Mouse (Mus musculus): ENCODE data around the gene Dusp27. TPM values are rescaled to one million over a fixed set of nuclear protein-coding genes. Genes with fewer than 3 reads are reported as not detected.

Gene Dusp27
- polyA plus RNA-seq, 1 experiment from 2014 or later = 6.4 TPM

GRCm38 (mm10) chr1:166056098-166056756 lies 71.5 kb downstream of the Dusp27 start:
- H3K27me3 ChIP-seq = peaks cover 22% of the 10 kb centered on the region
- H3K4me3 ChIP-seq (replicated peaks) = no peak overlapping the region
- H3K27ac ChIP-seq (replicated peaks) = no peak overlapping the region
- no peaks in the 10 kb centered on the region; the same call in 1 of the 2 replicates for H3K4me1 ChIP-seq
- no peak overlapping the region for H3K9ac ChIP-seq
- no peak overlapping the region for H3K4me2 ChIP-seq (replicated peaks)
- H3K9me3 ChIP-seq (replicated peaks) = no peaks in the 10 kb centered on the region
- H3K36me3 ChIP-seq = no peaks in the 10 kb centered on the region
- no peak for ATAC-seq (ENCODE audit: insufficient number of reproducible peaks, low FRiP score, low TSS enrichment, low read depth)
- WGBS = 24% methylated on average over 9 of the region's 9 CpGs

GRCm38 (mm10) chr1:166053285-166053955 lies 74.3 kb downstream of the Dusp27 start:
- Histone ChIP-seq H3K36me3 (no peaks in the 10 kb centered on the region), H3K4me1 (peaks cover 9% of the 10 kb centered on the region), H3K27ac (replicated peaks) (no peak overlapping the region), H3K27me3 (peaks cover 20% of the 10 kb centered on the region), H3K4me3 (replicated peaks) (no peak overlapping the region), H3K9ac (no peak overlapping the region), H3K9me3 (replicated peaks) (no peaks in the 10 kb centered on the region), H3K4me2 (replicated peaks) (no peak overlapping the region)
- ATAC-seq (ENCODE audit: insufficient number of reproducible peaks, low FRiP score, low TSS enrichment, low read depth) = no peak
- 46% methylated on average over 10 of the region's 10 CpGs for WGBS

- Histone ChIP-seq H3K4me2 (replicated peaks) (peak overlapping the region; percentile 75), H3K9ac (no peak overlapping the region), H3K36me3 (no peaks in the 10 kb centered on the region), H3K27ac (replicated peaks) (no peak overlapping the region), H3K4me3 (replicated peaks) (peak overlapping the region; percentile 41), H3K4me1 (peaks cover 35% of the 10 kb centered on the region), H3K27me3 (peaks cover 16% of the 10 kb centered on the region; the same call in 1 of the 2 replicates), H3K9me3 (replicated peaks) (no peaks in the 10 kb centered on the region)
- 14% methylated on average over 11 of the region's 11 CpGs for WGBS
- ATAC-seq (ENCODE audit: insufficient number of reproducible peaks, low FRiP score, low TSS enrichment, low read depth) = no peak
Observed at GRCm38 (mm10) chr1:166049046-166049827, 78.5 kb downstream of the Dusp27 start.

- no peak for ATAC-seq (ENCODE audit: insufficient number of reproducible peaks, low FRiP score, low TSS enrichment, low read depth)
- peak overlapping the region; percentile 75 for H3K4me2 ChIP-seq (replicated peaks)
- H3K4me3 ChIP-seq (replicated peaks) = peak overlapping the region; percentile 41
- H3K9ac ChIP-seq = no peak overlapping the region; the same call in 1 of the 2 replicates
- no peak overlapping the region for H3K27ac ChIP-seq (replicated peaks)
- H3K36me3 ChIP-seq = no peaks in the 10 kb centered on the region
- H3K4me1 ChIP-seq = peaks cover 35% of the 10 kb centered on the region
- H3K9me3 ChIP-seq (replicated peaks) = no peaks in the 10 kb centered on the region
- peaks cover 16% of the 10 kb centered on the region; the same call in 1 of the 2 replicates for H3K27me3 ChIP-seq
- WGBS = under 1% methylated on average over 23 of the region's 23 CpGs
Observed at GRCm38 (mm10) chr1:166048230-166048911, 79.4 kb downstream of the Dusp27 start.

Other genes starting within 250 kb of the Dusp27 start
- 10.7 and 11.3 TPM in 2 replicates for gene Pou2f1, start 125.2 kb downstream of the Dusp27 start, polyA plus RNA-seq (2015; fragmentation: Nextera tagmentation; extraction: Ambion mirVana)
- 0.18 and 0.40 TPM in 2 replicates for gene Gpa33, start 2.3 kb upstream of the Dusp27 start, polyA plus RNA-seq (2015; fragmentation: Nextera tagmentation; extraction: Ambion mirVana)
- gene Mael, start 110.8 kb upstream of the Dusp27 start, polyA plus RNA-seq (2015; fragmentation: Nextera tagmentation; extraction: Ambion mirVana) = not detected in 2 replicates
- 0.55 and 0.75 TPM in 2 replicates for gene Ildr2, start 126.2 kb upstream of the Dusp27 start, polyA plus RNA-seq (2015; fragmentation: Nextera tagmentation; extraction: Ambion mirVana)